Mouse (Mus musculus): Measurements from ENCODE around the gene 1700020N01Rik. TPM values are rescaled to one million over a fixed set of nuclear protein-coding genes. Genes with fewer than 3 reads are reported as not detected.

1700020N01Rik gene
- total RNA-seq (2021), result not detected

- DNase-seq, result no peak
- intact Hi-C loops (cut with DNase I), result no loop called here
These were observed at the start of gene 1700020N01Rik for GRCm38 (mm10) chr10:21592896-21593380. Gene 1700020N01Rik (plus strand): TSS chr10:21593145.

GRCm38 (mm10) chr10:21543576-21544278 lies 49.2 kb upstream of the 1700020N01Rik start:
- intact Hi-C loops (cut with DNase I), result loop anchor here (5.0 kb wide), 1 partner anchor 159 kb away; no protein-coding TSS in a partner anchor
- no peak for DNase-seq

GRCm38 (mm10) chr10:21544721-21545120 lies 48.2 kb upstream of the 1700020N01Rik start:
- DNase-seq, result no peak
- intact Hi-C loops (cut with DNase I), result loop anchor here (5.0 kb wide), 6 partner anchors 53 to 448 kb away; no protein-coding TSS in a partner anchor

- DNase-seq, result peak; percentile 25 to 30
- intact Hi-C loops (cut with DNase I), result loop anchor here (5.0 kb wide), 5 partner anchors 52 to 447 kb away; no protein-coding TSS in a partner anchor
These were observed 47.5 kb upstream of the 1700020N01Rik start for GRCm38 (mm10) chr10:21545446-21545845.

GRCm38 (mm10) chr10:21548871-21549505 lies 44.0 kb upstream of the 1700020N01Rik start:
- no peak for DNase-seq
- intact Hi-C loops (cut with DNase I), result loop anchor here (5.0 kb wide), 5 partner anchors 48 to 443 kb away; no protein-coding TSS in a partner anchor

GRCm38 (mm10) chr10:21552967-21553682 lies 39.8 kb upstream of the 1700020N01Rik start:
- intact Hi-C loops (cut with DNase I), result no loop called here
- no peak for DNase-seq

- DNase-seq, result no peak
- intact Hi-C loops (cut with DNase I), result no loop called here
These were observed 39.3 kb upstream of the 1700020N01Rik start for GRCm38 (mm10) chr10:21553683-21554035.

- intact Hi-C loops (cut with DNase I), result no loop called here
These were observed 37.9 kb upstream of the 1700020N01Rik start for GRCm38 (mm10) chr10:21554896-21555580.

GRCm38 (mm10) chr10:21559769-21560168 lies 33.2 kb upstream of the 1700020N01Rik start:
- DNase-seq, result no peak
- intact Hi-C loops (cut with DNase I), result no loop called here

More at GRCm38 (mm10) chr10:21554896-21555580, 37.9 kb upstream of the 1700020N01Rik start:
- DNase-seq, result no peak

- intact Hi-C loops (cut with DNase I), result no loop called here
- DNase-seq, result no peak
These were observed 31.8 kb upstream of the 1700020N01Rik start for GRCm38 (mm10) chr10:21561181-21561580.

GRCm38 (mm10) chr10:21563446-21563845 lies 29.5 kb upstream of the 1700020N01Rik start:
- intact Hi-C loops (cut with DNase I), result no loop called here
- DNase-seq, result no peak

GRCm38 (mm10) chr10:21564189-21564588 lies 28.8 kb upstream of the 1700020N01Rik start:
- no peak for DNase-seq
- intact Hi-C loops (cut with DNase I), result no loop called here

- intact Hi-C loops (cut with DNase I), result no loop called here
- no peak for DNase-seq
These were observed 26.9 kb upstream of the 1700020N01Rik start for GRCm38 (mm10) chr10:21566074-21566473.

- intact Hi-C loops (cut with DNase I), result no loop called here
- DNase-seq, result no peak
These were observed 21.3 kb upstream of the 1700020N01Rik start for GRCm38 (mm10) chr10:21571615-21572014.

- DNase-seq, result no peak
- intact Hi-C loops (cut with DNase I), result no loop called here
These were observed 19.2 kb upstream of the 1700020N01Rik start for GRCm38 (mm10) chr10:21573713-21574112.

- DNase-seq, result no peak
- intact Hi-C loops (cut with DNase I), result loop anchor here (1.0 kb wide), 1 partner anchor 7 kb away; no protein-coding TSS in a partner anchor
These were observed 17.1 kb upstream of the 1700020N01Rik start for GRCm38 (mm10) chr10:21575806-21576378.

- intact Hi-C loops (cut with DNase I), result no loop called here
- no peak for DNase-seq
These were observed 15.1 kb upstream of the 1700020N01Rik start for GRCm38 (mm10) chr10:21577798-21578197.

- intact Hi-C loops (cut with DNase I), result no loop called here
- no peak for DNase-seq
These were observed 11.4 kb upstream of the 1700020N01Rik start for GRCm38 (mm10) chr10:21581546-21581945.

GRCm38 (mm10) chr10:21587041-21587440 lies 5.9 kb upstream of the 1700020N01Rik start:
- intact Hi-C loops (cut with DNase I), result no loop called here
- DNase-seq, result no peak
